Mouse (Mus musculus): ENCODE results near the gene Arpp19.

- TF ChIP-seq POLR2A (IDR thresholded peaks at IDR 0.05; ENCODE audit: borderline replicate concordance, control insufficient read depth, low read depth, low read length): no peak
- no peak for TF ChIP-seq CTCF (IDR thresholded peaks at IDR 0.05; ENCODE audit: control insufficient read depth, insufficient read depth, low read length)
These were observed 57.3 kb downstream of the Arpp19 start for GRCm38 (mm10) chr9:75094762-75095161.
